Mouse (Mus musculus) liver, adult 2 months (tissue): ENCODE results near the gene Ucn.

ENCODE experiments used
- CTCF ChIP-seq: fragments of 200-500 bp; IDR thresholded peaks from 2 replicates; pipeline ENCODE4 v1.5.1; 2011; ENCODE audit warnings: low read depth, low read length, control low read depth
- POLR2A ChIP-seq: fragments of 200-500 bp; IDR thresholded peaks from 2 replicates; pipeline ENCODE4 v1.6.1; 2011; ENCODE audit warnings: low read length, control low read depth; ENCODE audit not compliant: insufficient read depth; ENCODE audit errors: extremely low read depth

GRCm38 (mm10) chr5:31094799-31095691, 43.6 kb downstream of the Ucn start:
- TF ChIP-seq POLR2A: no peak
- no peak for TF ChIP-seq CTCF
